Mouse (Mus musculus) gastrocnemius, adult 18-20 months (tissue): ENCODE data around the gene Ahcyl2. TPM values are rescaled to one million over a fixed set of nuclear protein-coding genes. Genes with fewer than 3 reads are reported as not detected.

ENCODE experiments used
- DNase-seq: peaks from one replicate; pipeline ENCODE4 v3.0.0; 2021; ENCODE audit warnings: low spot score
- total RNA-seq, 2 experiments: library from RNA; stranded (reverse); gene quantifications; 2 replicates each; pipeline ENCODE4 v1.2.3; 2021

The Ahcyl2 gene
- total RNA-seq, 2 experiments from 2014 or later: 17.9 to 23.7 TPM

DNA sequence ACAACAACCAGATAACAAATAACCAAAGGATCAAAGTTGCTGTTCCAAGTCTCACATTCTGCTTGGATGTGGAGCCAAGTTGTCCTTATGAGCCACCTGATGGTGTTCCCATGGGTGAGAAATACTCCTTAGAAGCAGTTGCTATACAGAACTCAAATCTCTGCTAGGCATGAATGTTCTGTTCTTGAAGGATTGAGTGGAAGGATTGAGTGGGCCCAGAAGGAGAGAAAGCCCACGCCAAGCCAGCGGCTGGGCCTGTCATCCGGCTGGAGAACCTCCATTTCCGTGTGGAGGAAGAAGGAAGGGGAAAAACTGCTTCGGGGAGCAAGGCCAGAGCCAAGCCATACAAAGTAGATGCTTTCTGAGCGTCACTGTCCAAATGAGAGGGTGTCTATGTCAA lies 193.3 kb downstream of the Ahcyl2 start:
- no peak for DNase-seq

Other genes starting within 250 kb of the Ahcyl2 start
- 1 to 10 TPM; 2.9 to 3.9 TPM for gene Irf5, start 241.4 kb upstream of the Ahcyl2 start, total RNA-seq
- gene Tnpo3, start 158.1 kb upstream of the Ahcyl2 start, total RNA-seq: 10 to 100 TPM; 31.3 to 36.0 TPM
- gene Tspan33, start 73.8 kb upstream of the Ahcyl2 start, total RNA-seq: 1 to 10 TPM; 2.6 to 3.6 TPM
- gene Smo, start 32.5 kb upstream of the Ahcyl2 start, total RNA-seq: 1 to 10 TPM; 2.3 to 3.4 TPM
- 1 to 10 TPM; 1.1 to 1.2 TPM for gene Strip2, start 149.0 kb downstream of the Ahcyl2 start, total RNA-seq